Mouse (Mus musculus) C2C12 (cell line): Measurements from ENCODE around the gene Trabd2b. TPM values are rescaled to one million over a fixed set of nuclear protein-coding genes. Genes with fewer than 3 reads are reported as not detected.

Source experiments
- H3K27me3 ChIP-seq: one replicate; pipeline ENCODE4 v1.6.1; 2011; ENCODE audit not compliant: control insufficient read depth, insufficient read depth, insufficient read length
- H3K36me3 ChIP-seq: one replicate; pipeline ENCODE4 v1.6.1; 2011; ENCODE audit not compliant: control insufficient read depth, insufficient read depth
- H3K4me3 ChIP-seq: one replicate; pipeline ENCODE4 v1.5.1; 2011; ENCODE audit warnings: mild to moderate bottlenecking, control low read depth; ENCODE audit not compliant: poor library complexity, insufficient read depth, severe bottlenecking
- H3K79me2 ChIP-seq: one replicate; pipeline ENCODE4 v1.6.1; 2011; ENCODE audit not compliant: control insufficient read depth, insufficient read depth
- H3K79me3 ChIP-seq: one replicate; pipeline ENCODE4 v1.6.1; 2011; ENCODE audit warnings: low read depth, control low read depth
- H3ac ChIP-seq: one replicate; pipeline ENCODE3; 2011; ENCODE audit warnings: low read depth; ENCODE audit not compliant: control insufficient read depth, insufficient read length
- CEBPB ChIP-seq: IDR thresholded peaks from one replicate; pipeline ENCODE4 v1.6.1; 2011; ENCODE audit warnings: low read depth, mild to moderate bottlenecking, control low read depth, moderate library complexity
- CTCF ChIP-seq: IDR thresholded peaks from one replicate; pipeline ENCODE4 v1.5.1; 2011; ENCODE audit not compliant: control insufficient read depth, insufficient read depth, insufficient read length
- FOSL1 ChIP-seq: IDR thresholded peaks from one replicate; pipeline ENCODE4 v1.8.0; 2011; ENCODE audit warnings: mild to moderate bottlenecking, low read length; ENCODE audit not compliant: poor library complexity, insufficient read depth, severe bottlenecking
- MAX ChIP-seq: IDR thresholded peaks from one replicate; pipeline ENCODE4 v1.6.1; 2011; ENCODE audit warnings: mild to moderate bottlenecking, control low read depth
- MYOD1 ChIP-seq: IDR thresholded peaks from one replicate; pipeline ENCODE4 v1.6.1; 2011; ENCODE audit warnings: low read depth; ENCODE audit not compliant: control insufficient read depth, insufficient read length
- MYOG ChIP-seq: IDR thresholded peaks from one replicate; pipeline ENCODE4 v1.6.1; 2011; ENCODE audit not compliant: control insufficient read depth, insufficient read length; ENCODE audit errors: extremely low read depth
- USF1 ChIP-seq: IDR thresholded peaks from one replicate; pipeline ENCODE4 v1.6.1; 2011; ENCODE audit warnings: low read depth, mild to moderate bottlenecking, control low read depth, moderate library complexity
- polyA plus RNA-seq: library from polyadenylated mRNA; unstranded; fragments of >200 nt; fragmentation: generic; extraction: Trizol; gene quantifications from one replicate; pipeline ENCODE4 v1.2.1, GENCODE M21; 2012; ENCODE audit warnings: missing spikeins

The Trabd2b gene
- polyA plus RNA-seq, 1 experiment, result 0.28 TPM

DNA sequence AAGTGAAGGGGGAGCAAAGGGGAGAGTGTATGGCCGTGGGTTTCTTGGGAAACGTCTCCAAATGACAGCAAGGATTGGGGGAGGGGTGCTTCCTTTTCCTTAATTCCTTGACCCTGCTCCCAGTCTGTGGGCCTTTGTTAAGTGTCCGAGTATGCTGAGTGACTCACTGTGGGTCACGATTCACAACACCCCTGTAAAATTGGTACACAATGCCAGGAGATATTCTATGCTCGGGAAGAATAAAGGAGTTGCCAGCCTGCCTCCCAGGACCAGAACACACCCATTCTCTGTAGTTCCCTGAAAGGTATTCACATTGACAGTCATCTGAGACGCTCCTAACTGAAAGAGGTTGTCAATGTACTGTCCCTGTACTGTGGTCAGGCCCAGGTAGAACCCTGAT, 151.2 kb downstream of the Trabd2b start:
- no peaks in the 10 kb centered on the region for H3K79me3 ChIP-seq
- H3K4me3 ChIP-seq, result no peak overlapping the region
- no peaks in the 10 kb centered on the region for H3K79me2 ChIP-seq
- H3ac ChIP-seq, result no peak overlapping the region
- no peaks in the 10 kb centered on the region for H3K36me3 ChIP-seq
- no peaks in the 10 kb centered on the region for H3K27me3 ChIP-seq
- TF ChIP-seq USF1 (no peak), MAX (no peak), CTCF (no peak), FOSL1 (no peak), MYOG (no peak), CEBPB (no peak), MYOD1 (no peak)

DNA sequence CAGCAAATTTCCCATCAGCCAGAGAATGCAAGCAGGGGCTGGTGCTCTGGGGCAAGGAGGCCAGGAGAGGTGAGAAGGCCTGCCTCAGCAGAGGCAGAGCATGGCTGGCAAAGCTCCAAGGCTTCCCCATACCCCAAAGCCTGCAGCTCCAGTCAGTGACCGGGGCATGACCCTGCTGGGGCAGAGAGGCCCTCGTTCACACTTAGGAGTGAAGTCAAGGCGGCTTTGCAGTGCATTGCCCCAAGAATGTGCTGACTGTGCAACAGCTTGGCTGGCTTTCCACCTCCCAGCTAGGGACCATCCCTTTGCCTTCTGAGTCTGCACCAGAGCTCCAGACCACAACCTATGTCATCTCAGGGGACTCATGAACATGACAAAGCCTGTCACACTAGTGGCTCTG, 152.0 kb downstream of the Trabd2b start:
- TF ChIP-seq FOSL1, result no peak
- no peak for TF ChIP-seq CEBPB
- no peak for TF ChIP-seq USF1
- no peak for TF ChIP-seq MAX
- Histone ChIP-seq H3K4me3 (no peak overlapping the region), H3K27me3 (no peaks in the 10 kb centered on the region), H3K36me3 (no peaks in the 10 kb centered on the region), H3K79me2 (no peaks in the 10 kb centered on the region), H3K79me3 (no peaks in the 10 kb centered on the region), H3ac (no peak overlapping the region)

DNA sequence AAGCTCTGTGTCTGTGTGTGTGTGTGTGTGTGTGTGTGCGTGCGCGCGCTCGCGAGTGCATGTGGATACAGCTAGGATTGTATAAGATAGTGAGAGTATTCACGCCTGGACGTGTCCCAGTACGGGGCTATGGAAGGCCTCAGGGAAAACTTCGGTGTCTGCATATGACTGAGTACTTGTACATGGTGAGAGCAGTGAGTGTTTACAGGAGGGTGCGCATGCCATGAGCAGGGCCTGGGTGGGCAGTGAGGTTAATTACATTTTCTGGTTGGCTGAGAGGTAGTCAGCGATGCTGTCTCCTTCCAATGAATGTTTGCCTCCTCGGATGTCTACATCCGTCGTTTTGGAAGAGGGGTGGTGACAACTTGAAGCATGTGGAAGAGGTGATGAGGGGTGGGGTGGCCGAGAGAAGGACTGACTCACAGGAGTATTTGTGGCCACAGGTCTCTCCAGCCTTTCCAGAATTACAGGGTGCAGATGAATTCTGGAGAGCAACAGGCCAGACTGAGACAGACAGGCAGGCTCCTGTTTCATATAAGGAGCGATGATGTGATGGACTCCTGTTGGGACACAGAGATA, 154.2 kb downstream of the Trabd2b start:
- Histone ChIP-seq H3K79me2 (no peaks in the 10 kb centered on the region), H3K4me3 (no peak overlapping the region)

DNA sequence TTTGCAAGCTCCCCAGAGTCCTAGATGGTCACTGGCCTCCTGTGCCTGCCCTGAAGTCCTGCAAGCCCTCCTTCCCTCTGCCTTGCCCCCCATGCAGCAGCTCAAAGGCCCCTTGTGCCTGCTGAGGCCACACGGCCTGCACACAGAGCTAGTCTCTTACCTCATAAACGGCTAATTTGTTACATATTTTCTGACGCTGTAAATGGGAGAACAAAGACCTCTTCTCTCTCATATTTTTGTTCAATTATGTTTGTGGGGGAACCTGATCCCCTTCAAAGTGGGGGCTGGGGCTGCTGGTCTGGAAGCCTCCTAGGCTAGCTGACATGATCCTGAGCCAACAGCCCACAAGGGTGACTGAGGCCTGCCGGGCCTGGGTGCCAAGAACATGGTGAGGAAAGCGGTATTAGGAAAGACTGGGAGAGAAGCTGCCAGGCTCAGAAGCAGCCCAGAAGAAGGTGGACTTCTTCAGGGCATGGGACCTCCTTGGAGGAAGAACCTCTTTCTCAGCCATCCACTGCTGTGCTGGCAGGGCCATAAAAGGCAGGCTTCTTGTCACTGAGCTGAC, 157.7 kb downstream of the Trabd2b start:
- no peak overlapping the region for H3ac ChIP-seq
- H3K79me2 ChIP-seq, result no peaks in the 10 kb centered on the region
- H3K36me3 ChIP-seq, result no peaks in the 10 kb centered on the region
- H3K4me3 ChIP-seq, result no peak overlapping the region
- H3K27me3 ChIP-seq, result no peaks in the 10 kb centered on the region
- no peak for TF ChIP-seq CTCF
- TF ChIP-seq MYOG, result no peak
- TF ChIP-seq CEBPB, result no peak
- TF ChIP-seq MYOD1, result no peak
- TF ChIP-seq FOSL1, result no peak
- TF ChIP-seq USF1, result no peak
- TF ChIP-seq MAX, result no peak
- no peaks in the 10 kb centered on the region for H3K79me3 ChIP-seq

More for the DNA sequence above, 154.2 kb downstream of the Trabd2b start:
- H3ac ChIP-seq, result no peak overlapping the region
- H3K27me3 ChIP-seq, result no peaks in the 10 kb centered on the region
- H3K36me3 ChIP-seq, result no peaks in the 10 kb centered on the region
- TF ChIP-seq CEBPB (no peak), MYOG (no peak), USF1 (no peak), MAX (no peak), MYOD1 (no peak), FOSL1 (no peak), CTCF (no peak)
- no peaks in the 10 kb centered on the region for H3K79me3 ChIP-seq

DNA sequence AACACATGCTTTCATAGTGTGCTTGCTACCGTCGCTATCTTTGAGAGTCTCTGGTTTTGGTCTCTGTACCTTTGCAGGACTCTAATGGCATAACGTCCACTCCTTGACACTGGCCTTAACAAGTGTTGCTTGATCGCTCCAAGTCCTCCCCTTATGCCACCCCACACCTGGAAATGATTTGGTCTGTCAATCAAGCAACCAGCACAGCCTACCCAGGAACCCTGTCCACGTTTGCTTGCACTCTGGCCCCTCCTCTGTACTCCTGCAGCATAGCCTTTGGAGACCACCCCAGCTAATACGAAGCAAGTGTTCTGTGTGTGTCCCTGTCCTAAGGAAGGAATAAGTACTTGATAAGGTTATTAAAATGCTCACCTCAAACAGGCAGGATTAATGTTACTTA, 161.1 kb downstream of the Trabd2b start:
- Histone ChIP-seq H3K79me3 (no peaks in the 10 kb centered on the region), H3K36me3 (no peaks in the 10 kb centered on the region), H3K79me2 (no peaks in the 10 kb centered on the region), H3K27me3 (no peaks in the 10 kb centered on the region), H3ac (no peak overlapping the region), H3K4me3 (no peak overlapping the region)
- TF ChIP-seq MYOG (no peak), CTCF (no peak), USF1 (no peak), MYOD1 (no peak), CEBPB (no peak), FOSL1 (no peak), MAX (no peak)

DNA sequence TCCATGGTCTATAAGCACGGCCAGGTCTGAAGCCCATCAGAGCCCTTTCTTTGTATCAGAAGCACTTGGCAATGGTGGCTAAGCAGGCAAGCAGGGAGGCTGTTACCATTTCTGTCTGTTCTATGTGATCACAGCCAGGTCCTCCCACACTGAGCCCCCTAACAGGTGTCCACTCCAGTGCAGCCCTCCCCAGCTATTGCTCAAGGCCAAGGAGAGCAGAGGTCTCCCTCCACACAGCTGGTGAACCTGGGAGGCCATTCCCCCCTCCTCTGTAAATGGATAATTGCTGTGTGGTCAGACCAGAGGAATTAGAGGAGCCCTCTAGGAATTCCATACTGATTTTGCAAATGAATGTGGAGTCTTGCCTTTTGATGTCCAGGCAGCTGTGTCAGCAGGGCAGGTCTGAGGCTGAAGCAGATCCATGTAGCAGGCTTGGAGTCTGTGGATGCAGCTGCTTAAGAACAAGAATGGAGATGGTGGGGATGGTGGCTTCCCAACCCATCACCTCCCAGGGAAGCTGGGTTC, 161.6 kb downstream of the Trabd2b start:
- Histone ChIP-seq H3K79me2 (no peaks in the 10 kb centered on the region), H3K36me3 (no peaks in the 10 kb centered on the region), H3K79me3 (no peaks in the 10 kb centered on the region), H3K27me3 (no peaks in the 10 kb centered on the region), H3K4me3 (no peak overlapping the region), H3ac (no peak overlapping the region)
- no peak for TF ChIP-seq CTCF
- no peak for TF ChIP-seq CEBPB
- TF ChIP-seq MYOD1, result no peak
- no peak for TF ChIP-seq MAX
- no peak for TF ChIP-seq FOSL1
- no peak for TF ChIP-seq MYOG
- no peak for TF ChIP-seq USF1
